Mouse (Mus musculus) myocyte (in vitro differentiated cells): ENCODE measurements around the gene Pcdh7.

Experiments
- E2F4 ChIP-seq: IDR thresholded peaks from one replicate; pipeline ENCODE4 v1.6.1; 2011; ENCODE audit warnings: mild to moderate bottlenecking, control low read depth, moderate library complexity; ENCODE audit not compliant: insufficient read depth
- MAX ChIP-seq: IDR thresholded peaks from one replicate; pipeline ENCODE4 v1.6.1; 2011; ENCODE audit warnings: low read depth, mild to moderate bottlenecking, control low read depth
- POLR2A ChIP-seq: IDR thresholded peaks from one replicate; pipeline ENCODE4 v1.6.1; 2011; ENCODE audit warnings: low read depth, mild to moderate bottlenecking, control low read depth, moderate library complexity; ENCODE audit not compliant: insufficient read length
- POLR2AphosphoS2 ChIP-seq: IDR thresholded peaks from one replicate; pipeline ENCODE4 v1.6.1; 2011; ENCODE audit warnings: low read depth, control low read depth; ENCODE audit not compliant: insufficient read length
- TCF12 ChIP-seq: IDR thresholded peaks from one replicate; pipeline ENCODE4 v1.6.1; 2011; ENCODE audit warnings: mild to moderate bottlenecking, control low read depth; ENCODE audit not compliant: poor library complexity, insufficient read depth, severe bottlenecking
- USF1 ChIP-seq: IDR thresholded peaks from one replicate; pipeline ENCODE4 v1.6.1; 2011; ENCODE audit warnings: low read depth, mild to moderate bottlenecking, control low read depth, moderate library complexity

DNA sequence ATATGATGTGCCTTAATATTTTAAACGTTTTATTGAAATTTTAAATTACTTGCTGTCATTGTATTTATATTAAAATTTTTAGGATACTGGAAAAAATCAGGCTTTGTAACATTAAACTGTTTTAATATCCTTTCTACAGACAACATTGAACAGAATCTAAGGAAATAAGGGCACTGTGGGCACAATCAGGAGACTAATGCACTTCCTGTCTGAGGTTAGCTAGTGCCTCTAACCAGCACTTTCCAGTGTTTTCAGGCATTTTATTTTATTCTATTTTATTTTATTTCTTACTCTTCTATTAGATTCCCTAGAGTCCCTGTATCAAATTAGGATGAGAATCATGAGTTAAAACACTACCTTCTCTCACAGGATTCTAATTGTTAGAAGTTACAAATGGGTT, 28.1 kb downstream of the Pcdh7 start:
- TF ChIP-seq TCF12 (no peak), POLR2A (no peak), E2F4 (no peak), USF1 (no peak), POLR2AphosphoS2 (no peak), MAX (no peak)
